Mouse (Mus musculus): ENCODE data around the gene C2cd4d. TPM values are rescaled to one million over a fixed set of nuclear protein-coding genes. Genes with fewer than 3 reads are reported as not detected.
A peak's percentile ranks its signal among the peaks of the same experiment; 100 is the strongest.

Gene C2cd4d
- polyA plus RNA-seq, 1 experiment from 2014 or later, result 1.6 TPM

- ATAC-seq, result no peak; the same call in 1 of the 2 replicates
- 70% methylated on average over 6 of the region's 6 CpGs for WGBS
- Histone ChIP-seq H3K4me3 (ENCODE audit: low read length) (peak within 1 kb of the TSS; percentile 40), H3K9me3 (ENCODE audit: control insufficient read depth, low read length) (no peaks in the 10 kb centered on the region), H3K27ac (ENCODE audit: low read depth, low read length) (peak within 1 kb of the TSS; percentile 10; the same call in 1 of the 2 replicates), H3K4me1 (ENCODE audit: control insufficient read depth, insufficient read depth, low read depth, low read length) (peaks cover 9% of the 10 kb centered on the region), H3K27me3 (replicated peaks; ENCODE audit: control insufficient read depth, insufficient read depth, low read length) (no peaks in the 10 kb centered on the region), H3K36me3 (ENCODE audit: control insufficient read depth, insufficient read depth, low read length) (no peaks in the 10 kb centered on the region), H3K4me2 (ENCODE audit: low read length) (peak within 1 kb of the TSS; percentile 67), H3K9ac (ENCODE audit: low read depth, low read length) (peak within 1 kb of the TSS; percentile 60)
Measured at GRCm38 (mm10) chr3:94398217-94398616, 36.0 kb downstream of the C2cd4d start, which contains the start of gene Lingo4. Gene Lingo4, plus strand, starts transcription at chr3:94398517.

- Histone ChIP-seq H3K4me2 (ENCODE audit: low read length) (peak overlapping the region; percentile 67), H3K9me3 (ENCODE audit: control insufficient read depth, low read length) (no peaks in the 10 kb centered on the region), H3K27ac (ENCODE audit: low read depth, low read length) (peak overlapping the region; percentile 10; the same call in 1 of the 2 replicates), H3K9ac (ENCODE audit: low read depth, low read length) (peak overlapping the region; percentile 60), H3K36me3 (ENCODE audit: control insufficient read depth, insufficient read depth, low read length) (no peaks in the 10 kb centered on the region), H3K27me3 (replicated peaks; ENCODE audit: control insufficient read depth, insufficient read depth, low read length) (no peaks in the 10 kb centered on the region), H3K4me3 (ENCODE audit: low read length) (peak overlapping the region; percentile 40), H3K4me1 (ENCODE audit: control insufficient read depth, insufficient read depth, low read depth, low read length) (peaks cover 9% of the 10 kb centered on the region)
- ATAC-seq, result peak; percentile 77
- under 1% methylated on average over 19 of the region's 20 CpGs for WGBS
Measured at GRCm38 (mm10) chr3:94398943-94399481, 36.8 kb downstream of the C2cd4d start.

GRCm38 (mm10) chr3:94399663-94400310, 37.5 kb downstream of the C2cd4d start:
- ATAC-seq, result 0 out of 2 replicates have a peak, but pooled peaks have one; percentile 13
- no peaks in the 10 kb centered on the region for H3K27me3 ChIP-seq (replicated peaks; ENCODE audit: control insufficient read depth, insufficient read depth, low read length)
- no peaks in the 10 kb centered on the region for H3K9me3 ChIP-seq (ENCODE audit: control insufficient read depth, low read length)
- peak overlapping the region; percentile 67 for H3K4me2 ChIP-seq (ENCODE audit: low read length)
- WGBS, result 18% methylated on average over 5 of the region's 5 CpGs
- H3K4me1 ChIP-seq (ENCODE audit: control insufficient read depth, insufficient read depth, low read depth, low read length), result peaks cover 16% of the 10 kb centered on the region
- H3K4me3 ChIP-seq (ENCODE audit: low read length), result peak overlapping the region; percentile 40
- H3K36me3 ChIP-seq (ENCODE audit: control insufficient read depth, insufficient read depth, low read length), result no peaks in the 10 kb centered on the region
- no peak overlapping the region; the same call in 1 of the 2 replicates for H3K27ac ChIP-seq (ENCODE audit: low read depth, low read length)
- peak overlapping the region; percentile 60 for H3K9ac ChIP-seq (ENCODE audit: low read depth, low read length)

- no peaks in the 10 kb centered on the region; the same call in 1 of the 2 replicates for H3K36me3 ChIP-seq (ENCODE audit: control insufficient read depth, insufficient read depth, low read length)
- H3K4me3 ChIP-seq (ENCODE audit: low read length), result no peak overlapping the region
- no peak for ATAC-seq
- no peak overlapping the region for H3K9ac ChIP-seq (ENCODE audit: low read depth, low read length)
- H3K9me3 ChIP-seq (ENCODE audit: control insufficient read depth, low read length), result no peaks in the 10 kb centered on the region
- 71% methylated on average over 8 of the region's 8 CpGs for WGBS
- H3K4me1 ChIP-seq (ENCODE audit: control insufficient read depth, insufficient read depth, low read depth, low read length), result peaks cover 17% of the 10 kb centered on the region
- H3K4me2 ChIP-seq (ENCODE audit: low read length), result no peak overlapping the region
- no peaks in the 10 kb centered on the region for H3K27me3 ChIP-seq (replicated peaks; ENCODE audit: control insufficient read depth, insufficient read depth, low read length)
- H3K27ac ChIP-seq (ENCODE audit: low read depth, low read length), result no peak overlapping the region
Measured at GRCm38 (mm10) chr3:94402451-94402850, 40.2 kb downstream of the C2cd4d start.

GRCm38 (mm10) chr3:94404366-94405054, 42.3 kb downstream of the C2cd4d start:
- Histone ChIP-seq H3K4me1 (ENCODE audit: control insufficient read depth, insufficient read depth, low read depth, low read length) (peaks cover 10% of the 10 kb centered on the region), H3K36me3 (ENCODE audit: control insufficient read depth, insufficient read depth, low read length) (peaks cover 2% of the 10 kb centered on the region; the same call in 1 of the 2 replicates), H3K9ac (ENCODE audit: low read depth, low read length) (peak overlapping the region; percentile 17; the same call in 1 of the 2 replicates), H3K4me2 (ENCODE audit: low read length) (no peak overlapping the region; the same call in 1 of the 2 replicates), H3K4me3 (ENCODE audit: low read length) (no peak overlapping the region), H3K9me3 (ENCODE audit: control insufficient read depth, low read length) (no peaks in the 10 kb centered on the region), H3K27me3 (replicated peaks; ENCODE audit: control insufficient read depth, insufficient read depth, low read length) (no peaks in the 10 kb centered on the region), H3K27ac (ENCODE audit: low read depth, low read length) (peak overlapping the region; percentile 21; the same call in 1 of the 2 replicates)
- ATAC-seq, result peak; percentile 64
- 15% methylated on average over 7 of the region's 7 CpGs for WGBS

- no peaks in the 10 kb centered on the region for H3K27me3 ChIP-seq (replicated peaks; ENCODE audit: control insufficient read depth, insufficient read depth, low read length)
- peaks cover 2% of the 10 kb centered on the region; the same call in 1 of the 2 replicates for H3K36me3 ChIP-seq (ENCODE audit: control insufficient read depth, insufficient read depth, low read length)
- 71% methylated on average over 4 of the region's 4 CpGs for WGBS
- no peaks in the 10 kb centered on the region for H3K9me3 ChIP-seq (ENCODE audit: control insufficient read depth, low read length)
- H3K27ac ChIP-seq (ENCODE audit: low read depth, low read length), result no peak overlapping the region
- ATAC-seq, result no peak
- no peak overlapping the region for H3K4me2 ChIP-seq (ENCODE audit: low read length)
- H3K4me1 ChIP-seq (ENCODE audit: control insufficient read depth, insufficient read depth, low read depth, low read length), result peaks cover 7% of the 10 kb centered on the region
- no peak overlapping the region for H3K9ac ChIP-seq (ENCODE audit: low read depth, low read length)
- no peak overlapping the region for H3K4me3 ChIP-seq (ENCODE audit: low read length)
Measured at GRCm38 (mm10) chr3:94405561-94405960, 43.3 kb downstream of the C2cd4d start.

- peak overlapping the region; percentile 82 for H3K27ac ChIP-seq (ENCODE audit: low read depth, low read length)
- H3K9me3 ChIP-seq (ENCODE audit: control insufficient read depth, low read length), result no peaks in the 10 kb centered on the region
- WGBS, result 2% methylated on average over 25 of the region's 25 CpGs
- H3K4me3 ChIP-seq (ENCODE audit: low read length), result peak overlapping the region; percentile 78
- no peaks in the 10 kb centered on the region for H3K27me3 ChIP-seq (replicated peaks; ENCODE audit: control insufficient read depth, insufficient read depth, low read length)
- peak overlapping the region; percentile 97 for H3K4me2 ChIP-seq (ENCODE audit: low read length)
- H3K4me1 ChIP-seq (ENCODE audit: control insufficient read depth, insufficient read depth, low read depth, low read length), result peaks cover 9% of the 10 kb centered on the region
- peak; percentile 69 for ATAC-seq
- H3K9ac ChIP-seq (ENCODE audit: low read depth, low read length), result peak overlapping the region; percentile 81
- peaks cover 1% of the 10 kb centered on the region; the same call in 1 of the 2 replicates for H3K36me3 ChIP-seq (ENCODE audit: control insufficient read depth, insufficient read depth, low read length)
Measured at GRCm38 (mm10) chr3:94412530-94412929, 50.3 kb downstream of the C2cd4d start.

- peak within 1 kb of the TSS; percentile 83 for H3K9ac ChIP-seq (ENCODE audit: low read depth, low read length)
- ATAC-seq, result peak; percentile 99
- no peaks in the 10 kb centered on the region for H3K27me3 ChIP-seq (replicated peaks; ENCODE audit: control insufficient read depth, insufficient read depth, low read length)
- H3K9me3 ChIP-seq (ENCODE audit: control insufficient read depth, low read length), result no peaks in the 10 kb centered on the region
- H3K36me3 ChIP-seq (ENCODE audit: control insufficient read depth, insufficient read depth, low read length), result no peaks in the 10 kb centered on the region
- peak within 1 kb of the TSS; percentile 78 for H3K4me3 ChIP-seq (ENCODE audit: low read length)
- peaks cover 9% of the 10 kb centered on the region for H3K4me1 ChIP-seq (ENCODE audit: control insufficient read depth, insufficient read depth, low read depth, low read length)
- WGBS, result 7% methylated on average over 50 of the region's 52 CpGs
- peak within 1 kb of the TSS; percentile 82 for H3K27ac ChIP-seq (ENCODE audit: low read depth, low read length)
- H3K4me2 ChIP-seq (ENCODE audit: low read length), result peak within 1 kb of the TSS; percentile 97
Measured at GRCm38 (mm10) chr3:94413031-94413679, 50.9 kb downstream of the C2cd4d start, which contains the start of gene Tdrkh. Gene Tdrkh, plus strand, starts transcription at chr3:94413273.
